Mouse (Mus musculus) right cerebral cortex, postnatal 10 days (tissue): ENCODE measurements around the gene Tsc22d1.

Experiments used
- DNase-seq, 2 experiments: peaks; one replicate each; pipeline ENCODE4 v3.0.0; 2021; ENCODE audit warnings: low spot score in 2 of 2

Gene Tsc22d1

DNA sequence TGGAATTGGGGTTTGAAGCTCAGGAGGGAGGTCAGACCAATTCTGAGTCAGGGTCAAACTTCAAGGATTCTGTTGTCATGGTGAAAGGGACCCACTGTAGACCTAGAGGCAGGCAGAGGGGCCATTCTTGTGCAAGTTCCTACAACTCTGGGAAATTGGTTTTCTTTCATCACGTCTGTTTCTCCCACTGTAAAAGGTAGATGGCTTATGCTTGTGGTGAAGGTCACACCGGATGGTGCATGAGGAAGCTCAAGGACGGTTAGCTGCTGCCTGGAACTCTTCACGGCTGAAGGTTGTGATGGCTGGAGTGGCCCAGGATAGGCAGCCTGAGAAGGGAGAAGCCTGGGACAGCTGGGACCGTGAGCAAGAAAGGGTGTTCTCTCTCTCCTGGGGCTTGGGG lies 103.5 kb downstream of the Tsc22d1 start:
- DNase-seq, result no peak

DNA sequence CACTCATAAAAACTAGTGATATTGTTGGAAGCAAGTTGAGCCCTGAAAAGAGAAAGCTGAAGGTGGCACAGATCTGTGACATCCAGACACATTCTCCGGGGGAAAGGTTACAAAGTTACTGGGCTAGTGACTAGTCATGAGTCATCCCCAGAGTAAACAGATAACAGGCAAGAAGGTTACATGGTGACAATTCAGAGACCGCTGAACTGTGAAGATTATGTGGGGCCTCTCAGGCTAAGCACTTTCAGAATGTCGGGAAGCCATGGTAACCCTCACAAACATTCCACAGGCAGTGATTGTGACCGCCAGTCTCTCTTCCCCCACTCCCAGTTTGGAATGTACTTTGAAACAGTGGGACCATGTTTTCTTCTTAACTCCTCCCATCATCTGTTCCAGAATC lies 105.8 kb downstream of the Tsc22d1 start:
- no peak for DNase-seq

DNA sequence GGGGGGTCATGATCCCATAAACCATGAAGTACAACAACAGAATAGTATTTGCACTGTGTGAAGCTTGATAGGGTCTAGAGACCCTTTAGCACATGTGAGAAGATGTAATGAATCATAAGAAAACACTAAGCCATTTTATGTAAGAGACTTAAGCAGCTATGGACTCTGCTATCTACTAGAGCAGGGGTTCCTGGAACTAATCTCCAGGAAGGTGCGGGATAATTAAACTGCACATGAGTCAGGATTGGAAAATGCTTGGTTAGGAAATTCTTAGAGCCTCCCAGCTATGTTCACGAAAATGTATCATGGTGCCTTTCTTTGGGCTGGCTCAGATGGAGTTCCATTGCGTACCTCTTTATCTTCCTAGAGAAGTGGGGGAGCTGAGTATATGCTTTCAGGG lies 106.5 kb downstream of the Tsc22d1 start:
- no peak for DNase-seq

DNA sequence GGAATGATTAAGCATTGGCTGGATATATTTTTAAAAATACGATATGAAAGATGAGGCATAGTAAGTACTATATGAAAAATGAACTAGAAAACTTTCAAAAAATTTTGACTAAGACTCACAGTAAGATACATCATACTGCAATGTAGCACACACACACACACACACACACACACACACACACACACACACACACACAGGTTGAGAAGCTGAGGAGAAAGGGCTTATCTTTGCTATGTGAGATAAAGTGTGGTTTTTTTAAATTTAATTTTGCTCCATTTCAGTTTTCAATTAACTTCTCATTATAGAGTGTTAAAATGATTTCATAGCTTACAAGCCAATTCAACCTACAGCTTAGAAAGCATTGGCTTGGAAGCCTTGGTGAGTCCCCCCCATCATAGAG lies 108.6 kb downstream of the Tsc22d1 start:
- DNase-seq, result no peak

DNA sequence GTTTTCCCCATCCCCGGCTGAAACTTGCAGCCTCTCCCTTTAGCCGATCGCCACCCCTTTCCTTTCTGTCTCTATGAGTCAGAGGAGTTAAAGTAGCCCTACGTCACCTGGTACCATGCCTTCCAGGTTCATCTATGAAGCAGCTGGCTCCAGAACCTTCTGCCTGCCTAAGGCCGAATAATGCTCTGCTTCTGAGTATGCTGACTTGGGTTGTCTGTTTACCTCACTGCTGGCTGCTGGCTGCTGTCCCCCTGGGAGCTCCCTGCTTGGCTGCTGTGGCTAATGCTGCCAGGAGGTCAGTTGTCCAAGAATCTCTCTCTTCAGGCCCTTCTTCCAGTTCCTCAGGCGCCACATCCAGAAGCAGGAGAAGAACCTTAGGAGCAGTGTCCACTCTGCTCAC lies 111.7 kb downstream of the Tsc22d1 start:
- DNase-seq, result no peak

DNA sequence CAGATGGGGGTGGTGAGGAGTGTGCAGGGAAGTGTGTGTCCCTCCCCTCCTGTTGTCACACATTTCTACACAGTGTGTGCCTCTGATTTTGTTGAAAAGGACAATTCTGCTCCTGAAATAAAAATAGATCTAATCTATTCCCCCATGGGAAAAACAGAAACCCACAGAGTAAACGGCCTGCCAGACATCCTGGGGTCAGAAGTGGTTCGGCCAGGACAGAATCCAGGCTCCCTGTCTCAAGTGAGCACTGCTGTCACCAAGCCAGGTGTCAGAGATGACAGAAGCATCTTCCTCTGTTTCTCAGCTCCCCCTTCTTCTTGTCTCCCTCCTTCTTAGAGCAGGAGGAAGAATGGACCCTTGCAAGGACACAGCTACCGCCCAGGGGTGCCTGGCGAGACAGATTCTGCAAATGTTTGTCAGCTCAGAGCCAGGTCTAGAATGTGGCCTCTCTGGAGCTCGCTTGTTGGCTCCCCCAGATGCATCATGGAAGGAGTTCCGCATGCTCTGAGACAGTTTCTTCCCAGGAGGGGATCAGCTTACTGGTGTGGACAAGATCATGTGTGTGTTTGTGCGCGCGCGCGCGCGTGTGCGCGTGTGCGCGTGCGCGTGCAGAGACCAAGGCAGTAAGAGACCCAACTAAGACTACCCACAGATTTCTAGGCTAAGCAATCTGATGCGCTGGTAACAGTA lies 112.4 kb downstream of the Tsc22d1 start:
- DNase-seq, result peak in 1 of 2 experiments; percentile 25

DNA sequence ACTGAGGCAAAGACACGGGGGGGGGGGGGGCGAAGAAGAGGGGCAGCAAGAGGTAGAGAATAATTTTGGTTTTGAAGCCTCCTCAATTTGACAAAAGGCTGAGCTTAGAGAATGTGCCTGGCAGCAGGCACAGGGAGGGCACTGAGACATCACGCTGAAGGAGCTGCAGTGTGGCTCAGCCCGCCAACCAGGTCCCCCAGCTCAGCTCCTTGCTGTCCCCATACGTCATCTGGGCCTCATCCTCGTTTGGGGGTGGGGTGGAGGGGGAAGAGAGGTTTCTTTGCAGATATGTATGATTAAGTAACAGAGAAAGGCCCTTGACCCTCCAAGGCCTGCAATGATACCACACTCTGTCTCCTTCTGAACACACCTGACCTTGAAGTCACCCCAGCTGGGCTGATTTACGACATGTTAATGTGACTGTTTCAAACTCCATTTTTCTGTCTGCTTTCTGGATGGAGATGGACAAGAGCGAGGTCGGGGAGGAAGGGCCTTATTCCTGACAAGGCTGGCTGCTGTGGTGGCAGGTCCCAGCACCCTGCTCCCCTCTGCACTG lies 113.1 kb downstream of the Tsc22d1 start:
- DNase-seq, result peak in 1 of 2 experiments; percentile 23

DNA sequence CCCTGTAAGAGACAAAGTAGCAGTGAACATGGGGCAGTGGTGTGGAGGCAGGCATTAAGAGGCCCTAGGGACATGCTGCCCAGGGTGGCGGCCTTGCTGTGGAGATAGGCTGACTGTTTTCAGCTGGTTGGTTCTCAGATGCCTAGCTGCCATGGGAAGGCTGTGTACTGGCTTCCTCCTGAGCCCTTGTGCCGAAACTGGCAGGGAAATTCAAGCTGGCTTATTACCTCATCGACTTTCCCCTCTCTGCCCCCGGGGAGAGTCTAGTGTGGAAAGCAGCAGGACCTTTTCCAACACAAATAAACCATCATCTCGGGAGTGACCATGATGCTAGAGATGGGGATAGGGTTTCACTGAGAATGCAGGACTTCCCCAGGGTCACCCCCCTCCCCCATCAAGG lies 113.9 kb downstream of the Tsc22d1 start:
- DNase-seq, result no peak

DNA sequence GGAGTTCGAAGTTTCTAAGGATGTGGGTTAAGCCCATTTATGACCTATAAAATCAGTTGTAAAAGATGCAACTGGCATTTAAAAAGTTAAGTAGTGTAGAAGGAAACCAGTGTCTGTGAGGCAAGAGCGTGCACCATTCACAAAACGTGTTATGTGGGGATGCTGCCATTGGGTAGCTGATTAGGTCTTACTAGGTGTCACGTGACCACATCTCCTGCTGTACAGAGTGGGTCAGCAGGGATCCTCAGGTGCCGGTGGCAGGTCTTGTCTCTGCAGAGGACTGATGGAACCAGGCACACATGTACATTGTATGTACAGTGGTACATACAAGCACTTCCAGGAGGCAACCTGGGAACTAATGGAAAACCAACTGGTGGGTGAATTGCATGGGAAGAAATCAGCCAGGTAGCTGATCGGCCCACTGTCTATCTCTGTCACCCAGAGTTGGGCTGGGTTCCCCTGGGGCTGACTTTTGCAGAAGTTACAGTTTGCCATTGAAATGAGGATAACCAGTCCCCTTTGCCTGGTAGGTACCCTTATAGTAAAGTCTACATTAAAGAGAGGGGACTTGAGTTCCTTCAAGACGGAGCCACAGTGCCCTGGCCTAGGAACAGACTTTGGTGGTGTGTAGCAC lies 116.4 kb downstream of the Tsc22d1 start:
- no peak for DNase-seq

DNA sequence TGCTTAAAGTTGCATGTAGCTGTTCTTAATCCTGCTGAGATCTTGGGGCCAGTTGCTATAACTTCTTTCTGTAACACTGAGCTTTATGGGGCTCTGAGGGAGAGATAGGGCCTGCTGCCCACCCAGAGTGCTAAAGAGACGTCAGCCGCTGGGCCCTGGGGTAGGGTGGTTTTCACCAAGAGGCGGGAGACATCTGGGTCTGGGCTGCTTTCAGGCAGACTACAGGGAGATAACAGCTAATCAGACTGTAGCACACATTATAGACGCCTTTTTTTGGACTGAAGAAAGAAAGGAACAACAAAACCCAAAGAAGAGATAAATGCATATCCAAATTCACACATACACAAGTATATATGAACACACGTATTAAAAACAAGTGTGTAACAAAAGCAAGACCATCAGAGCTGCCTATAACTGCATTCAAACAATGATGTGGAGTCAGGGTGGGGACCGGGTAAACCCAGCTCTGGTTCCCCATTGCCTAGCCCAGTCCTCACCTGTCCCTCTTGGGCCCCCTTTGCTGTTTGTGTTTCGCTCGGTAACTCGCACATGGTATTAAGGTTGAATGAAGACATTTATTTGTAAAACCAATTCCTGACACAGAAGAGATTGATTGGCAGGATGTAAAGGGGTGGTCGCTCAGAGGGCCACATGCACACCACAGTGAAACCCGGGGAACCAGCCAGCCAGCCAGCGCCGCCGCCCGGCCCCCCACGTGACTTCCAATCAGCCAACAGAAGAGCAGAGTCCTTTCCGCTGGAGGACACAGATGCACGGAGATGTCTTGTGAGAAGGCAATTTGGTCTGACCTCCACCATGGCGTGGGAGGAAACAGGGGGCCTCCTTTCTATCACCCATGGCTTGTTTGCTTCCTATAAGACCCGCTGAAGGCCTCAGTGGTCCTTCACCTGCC lies 117.8 kb downstream of the Tsc22d1 start:
- peak in 1 of 2 experiments; percentile 37 for DNase-seq

DNA sequence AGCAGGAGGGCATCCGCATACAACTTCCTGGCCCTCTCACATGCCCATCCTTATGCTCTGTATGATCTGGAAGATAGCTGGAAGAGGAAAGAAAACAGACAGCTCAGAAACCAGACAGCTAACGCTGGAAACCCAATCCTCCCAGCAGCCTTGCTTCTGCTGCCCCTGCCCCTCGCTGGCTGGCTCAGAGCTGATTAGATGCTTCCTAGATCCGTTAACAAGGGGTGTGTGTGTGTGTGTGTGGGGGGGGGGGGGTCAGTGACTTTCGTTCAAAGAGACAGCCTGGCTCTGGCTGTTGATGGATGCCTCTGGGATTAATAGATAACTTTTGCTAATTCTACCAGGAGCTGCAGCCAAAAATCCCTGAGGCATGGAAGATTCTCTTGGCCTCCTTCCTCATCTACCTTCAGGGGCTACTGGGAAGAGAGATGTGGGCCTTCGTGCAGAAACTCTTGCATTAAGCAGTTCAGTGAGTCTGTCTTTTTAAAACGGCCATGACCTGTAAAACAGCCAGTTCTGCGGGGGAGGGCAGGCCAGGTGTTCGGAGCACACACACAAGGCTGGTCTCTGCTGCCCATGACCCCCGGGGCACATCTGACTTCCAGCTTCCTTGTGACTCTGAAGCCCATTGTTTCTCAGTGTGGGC lies 118.5 kb downstream of the Tsc22d1 start:
- peak in 1 of 2 experiments; percentile 25 for DNase-seq

DNA sequence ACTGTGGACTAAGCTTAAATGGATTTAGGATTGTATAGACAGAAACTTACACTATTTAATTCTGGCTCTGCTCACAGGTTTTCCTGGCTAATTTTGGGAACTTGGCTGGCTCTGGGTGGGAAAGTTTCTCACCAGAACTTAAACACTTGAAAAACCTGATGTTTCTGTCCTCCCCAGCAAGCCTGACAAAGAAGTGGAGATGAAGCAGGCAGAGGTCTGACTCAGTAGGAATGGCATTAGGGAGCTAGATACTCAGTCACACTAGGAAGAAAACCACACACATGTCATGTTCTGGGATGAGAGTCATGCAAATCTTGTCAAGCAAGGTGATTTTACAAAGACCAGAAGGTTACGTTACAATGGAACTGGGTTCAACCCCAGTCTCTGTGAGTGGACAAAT lies 120.3 kb downstream of the Tsc22d1 start:
- no peak for DNase-seq

DNA sequence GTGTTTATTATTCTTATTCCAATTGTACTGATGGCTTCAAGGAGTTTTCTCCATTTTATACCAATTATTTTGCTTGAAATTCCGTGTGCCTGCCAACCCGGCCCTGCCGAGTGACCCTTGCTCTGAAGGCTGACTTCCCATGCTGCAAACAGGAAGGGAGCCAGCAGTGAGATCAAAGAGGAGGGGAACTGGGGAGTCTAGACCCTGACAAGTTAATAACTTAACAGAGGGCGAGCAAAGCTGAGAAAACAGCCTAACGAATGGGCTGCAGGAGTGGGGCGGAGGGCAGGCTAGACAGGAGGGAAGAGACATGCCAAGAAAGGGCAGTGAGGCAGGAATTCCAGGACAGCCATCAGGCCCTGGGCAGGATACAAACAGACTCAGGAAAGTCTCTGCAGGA lies 122.2 kb downstream of the Tsc22d1 start:
- peak in 1 of 2 experiments; percentile 36 for DNase-seq

DNA sequence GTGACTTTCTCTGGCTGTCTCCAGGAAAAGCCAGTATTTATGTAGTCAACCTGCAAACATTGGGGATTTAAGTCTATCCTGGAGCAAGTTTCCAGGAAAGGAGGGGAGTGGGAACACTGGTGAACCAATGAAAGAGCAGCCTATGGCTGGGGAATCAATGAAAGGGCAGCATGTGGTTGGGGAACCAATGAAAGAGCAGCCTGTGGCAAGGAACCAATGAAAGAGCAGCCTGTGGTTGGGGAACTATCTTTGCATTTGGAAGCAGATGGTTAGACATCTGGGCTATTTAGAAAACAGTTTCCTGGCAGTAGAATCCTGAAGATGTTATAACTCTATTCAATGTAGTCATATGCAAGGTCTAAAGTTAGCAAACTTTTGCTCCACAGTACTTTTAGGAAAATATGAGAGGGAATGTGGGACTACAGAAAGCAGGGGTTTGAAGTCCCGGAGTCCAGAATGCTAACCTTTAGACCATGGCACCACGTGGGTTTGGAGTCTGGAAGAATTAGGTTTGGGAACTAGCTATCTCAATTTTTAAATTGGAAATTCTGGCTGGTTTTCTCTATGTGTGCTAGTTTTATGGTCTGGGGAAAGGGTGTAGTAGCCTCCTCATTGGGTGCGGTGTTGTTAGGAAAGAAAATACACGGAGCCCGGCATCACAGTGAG lies 125.4 kb downstream of the Tsc22d1 start:
- no peak for DNase-seq

DNA sequence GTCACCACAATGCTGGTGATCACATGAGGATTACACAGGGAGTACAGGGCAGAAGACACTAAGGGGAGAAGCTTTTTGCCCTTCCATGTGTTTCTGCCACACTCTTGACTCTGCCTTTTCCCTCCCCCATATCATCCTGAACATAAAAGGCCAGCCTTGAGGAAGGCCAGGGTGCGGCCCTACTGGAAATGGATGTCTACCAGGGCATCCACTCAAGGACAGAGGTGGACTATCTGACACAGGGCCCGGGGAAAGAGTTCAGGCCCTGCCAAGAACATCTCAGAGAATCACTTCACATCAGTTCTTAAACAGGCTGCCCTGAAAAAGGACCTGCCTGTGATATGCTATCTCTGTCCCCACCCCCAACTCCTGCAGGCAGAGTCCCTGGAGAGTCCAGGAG lies 126.6 kb downstream of the Tsc22d1 start:
- DNase-seq, result no peak

DNA sequence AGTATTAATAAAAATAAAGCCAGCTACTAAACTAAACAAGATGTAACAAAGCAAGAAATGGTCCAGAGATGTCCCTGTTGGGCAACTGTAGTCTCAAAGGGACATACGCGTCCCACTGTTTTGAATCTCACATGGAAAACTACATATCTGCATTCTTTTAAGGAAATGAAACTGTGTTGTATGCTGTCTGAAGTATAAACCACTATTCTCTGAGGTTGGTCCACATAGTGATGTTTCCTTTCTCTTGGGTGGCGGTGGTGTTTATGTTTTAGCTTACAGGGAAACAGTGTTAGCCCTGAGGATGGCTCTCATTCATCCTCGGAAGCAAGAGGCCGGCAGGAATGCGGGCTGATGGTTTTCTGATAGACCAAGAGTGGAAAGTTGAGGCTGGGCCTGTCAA lies 129.4 kb downstream of the Tsc22d1 start:
- DNase-seq, result no peak

DNA sequence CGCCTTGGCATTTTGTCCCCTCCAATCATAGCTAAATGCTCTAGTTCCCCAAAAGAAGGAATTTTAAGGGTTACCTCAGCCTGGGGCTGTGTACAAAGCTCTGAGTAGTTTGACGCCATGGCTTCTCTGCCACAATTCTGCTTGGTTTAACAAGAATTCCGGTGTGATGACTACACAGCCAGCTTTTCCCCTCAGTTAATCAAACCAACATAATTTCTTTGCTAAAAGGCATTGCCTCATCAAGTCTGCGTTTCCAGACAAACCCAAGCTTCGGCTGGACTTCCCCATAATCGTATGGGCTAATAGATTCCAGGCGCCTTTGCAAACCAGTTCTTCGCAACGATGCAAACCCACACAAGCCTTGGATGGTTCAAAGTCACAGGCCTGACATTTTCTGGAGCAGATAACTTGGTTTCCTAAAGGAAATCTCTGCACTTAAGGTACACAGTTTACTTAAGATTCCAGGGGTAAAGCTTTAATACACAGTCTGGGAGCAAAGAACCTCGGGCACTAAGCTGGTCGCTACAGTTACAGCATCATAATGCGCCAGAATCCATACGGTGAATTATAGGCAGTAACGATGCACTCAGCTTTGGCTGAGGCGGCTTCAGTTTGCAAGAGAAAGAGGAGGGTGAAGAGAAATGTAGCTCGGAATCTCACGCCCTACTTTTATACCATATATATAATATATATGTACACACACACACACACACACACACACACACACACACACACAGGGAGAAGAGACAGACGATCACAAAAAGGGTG lies 140.7 kb downstream of the Tsc22d1 start:
- peak in 1 of 2 experiments; percentile 67 for DNase-seq

DNA sequence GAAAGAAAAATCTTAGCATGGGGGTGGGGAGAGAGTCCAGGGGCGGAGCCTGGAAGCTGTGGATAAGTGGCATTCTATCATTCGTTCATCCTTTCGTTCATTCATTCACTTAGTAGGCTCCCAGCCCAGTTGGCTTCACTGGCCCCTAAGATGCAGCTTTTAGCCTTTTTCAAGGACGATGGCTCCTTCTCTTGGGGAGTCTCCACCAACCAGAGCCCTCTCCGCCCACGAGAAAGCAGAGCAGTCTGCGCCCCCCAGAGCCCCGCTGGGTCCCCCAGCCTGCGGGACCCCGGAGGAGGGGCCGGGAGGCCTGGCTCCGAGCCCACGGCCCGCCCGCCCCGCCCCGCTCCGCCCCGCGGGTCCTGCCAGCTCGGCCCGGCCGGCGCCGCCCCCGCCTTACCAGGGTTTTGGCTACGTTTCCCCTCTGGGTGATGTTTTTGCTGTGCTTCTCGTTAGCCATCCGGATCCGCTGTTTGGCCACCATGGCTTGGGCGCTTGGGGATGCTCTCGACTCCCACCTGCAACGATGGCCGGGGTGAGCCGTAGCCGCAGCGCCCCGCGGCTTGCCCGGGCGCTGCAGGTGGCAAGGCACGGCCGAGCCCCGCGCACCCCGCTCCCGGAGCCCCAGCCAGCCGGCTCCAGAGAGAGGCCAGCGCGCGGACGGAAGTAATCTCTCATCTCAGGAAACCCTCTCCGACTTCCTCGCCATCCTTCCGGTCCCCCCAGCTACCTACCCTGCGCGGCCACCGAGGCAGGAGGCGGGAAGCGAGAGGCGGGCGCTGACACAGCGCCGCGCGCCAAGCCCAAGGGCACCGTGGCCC lies 141.5 kb downstream of the Tsc22d1 start:
- DNase-seq, result peak; percentile 81

DNA sequence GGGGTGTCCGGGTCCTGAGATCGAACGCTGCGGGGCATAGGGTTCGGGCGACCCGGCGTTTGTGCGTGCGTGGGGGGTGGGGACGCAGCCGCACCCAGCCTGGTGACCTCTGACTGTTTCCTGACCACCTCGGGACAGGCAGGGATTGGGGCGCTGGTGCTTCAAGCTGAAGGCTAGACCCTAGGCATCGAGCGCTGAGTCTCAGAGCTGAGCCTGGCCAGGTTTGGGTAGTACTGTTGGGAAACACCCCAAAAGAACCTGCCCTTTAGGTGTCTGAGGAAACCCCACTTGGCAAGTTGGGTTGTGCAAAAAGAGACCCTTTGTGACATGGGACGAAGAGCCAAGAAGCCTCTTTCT lies 142.1 kb downstream of the Tsc22d1 start, which contains the start of gene Serp2:
Gene Serp2 (minus strand): TSS at position 38 of the 357 bp plus-strand sequence.
- DNase-seq, result no peak
